Mouse (Mus musculus) embryo, embryonic 11 days (tissue): ENCODE measurements around the gene Mdm2.

Experiments used
- DNase-seq: peaks from one replicate; pipeline ENCODE4 v3.0.0-alpha.2; 2015

Mdm2 gene

DNA sequence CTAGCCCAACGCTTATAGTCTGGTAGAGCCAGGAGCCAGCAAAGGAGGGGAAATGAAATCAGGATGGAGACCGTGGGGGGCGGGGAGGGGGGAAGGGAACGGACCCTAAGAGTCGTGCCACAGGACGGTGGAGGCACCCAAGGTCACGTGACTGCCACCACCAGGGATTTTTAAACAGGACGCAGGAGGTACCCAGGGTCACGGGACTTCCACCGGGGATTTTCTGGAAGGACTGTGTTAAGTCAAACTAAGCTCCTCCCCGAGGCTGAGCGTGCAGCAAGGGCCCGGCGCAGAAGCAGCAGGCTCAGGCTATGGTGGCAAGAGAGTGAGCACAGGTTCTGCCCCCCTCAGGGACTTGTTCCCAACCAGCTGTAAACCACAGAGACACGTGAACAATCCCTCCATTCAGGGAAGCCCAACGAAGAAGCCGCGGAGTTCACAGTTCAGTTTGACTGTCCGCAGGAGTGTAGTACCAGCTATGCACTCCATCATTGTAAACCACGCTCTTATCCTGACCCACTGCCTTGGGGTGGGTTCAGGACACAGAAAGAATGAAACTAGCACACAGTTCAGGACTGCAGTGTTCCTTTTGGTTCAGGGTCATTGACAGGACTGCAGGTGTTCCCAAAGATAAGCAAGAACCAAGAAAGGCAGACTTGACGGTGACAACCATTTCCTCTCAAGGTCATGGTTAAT lies 70.5 kb downstream of the Mdm2 start:
- no peak for DNase-seq

DNA sequence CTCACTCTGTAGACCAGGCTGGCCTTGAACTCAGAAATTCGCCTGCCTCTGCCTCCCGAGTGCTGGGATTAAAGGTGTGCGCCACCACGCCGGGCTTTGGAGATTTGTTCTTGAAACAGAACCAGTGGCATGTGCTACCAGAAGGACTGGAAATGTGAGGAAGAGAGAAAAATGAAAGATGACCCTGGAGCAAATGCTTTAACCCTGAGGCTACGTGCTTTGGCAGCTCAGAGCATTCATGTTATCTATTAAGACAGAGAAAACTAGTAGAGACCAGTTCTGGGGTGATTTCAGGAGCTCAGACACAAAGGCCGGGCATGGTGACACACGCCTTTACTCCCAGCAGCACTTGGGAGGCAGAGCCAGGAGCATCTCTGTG lies 71.3 kb downstream of the Mdm2 start:
- no peak for DNase-seq
